Mouse (Mus musculus) myocyte (in vitro differentiated cells): ENCODE measurements around the gene Hist1h4i. TPM values are rescaled to one million over a fixed set of nuclear protein-coding genes. Genes with fewer than 3 reads are reported as not detected.

Experiments used
- H3K27me3 ChIP-seq: one replicate; pipeline ENCODE4 v1.6.1; 2011; ENCODE audit not compliant: control insufficient read depth, insufficient read depth, insufficient read length
- H3K36me3 ChIP-seq: one replicate; pipeline ENCODE4 v1.6.1; 2011; ENCODE audit not compliant: control insufficient read depth, insufficient read depth
- H3K4me2 ChIP-seq: one replicate; pipeline ENCODE4 v1.6.1; 2011; ENCODE audit warnings: low read depth, control low read depth
- H3K4me3 ChIP-seq: one replicate; pipeline ENCODE4 v1.5.1; 2011; ENCODE audit warnings: mild to moderate bottlenecking, control low read depth, moderate library complexity
- H3K79me2 ChIP-seq: one replicate; pipeline ENCODE4 v1.6.1; 2011; ENCODE audit not compliant: control insufficient read depth, insufficient read depth
- H3ac ChIP-seq: one replicate; pipeline ENCODE4 v1.6.1; 2011; ENCODE audit not compliant: control insufficient read depth, insufficient read length
- CEBPB ChIP-seq: IDR thresholded peaks from 2 replicates; pipeline ENCODE4 v1.6.1; 2011; ENCODE audit warnings: mild to moderate bottlenecking, moderate library complexity; ENCODE audit not compliant: poor library complexity, insufficient read depth, severe bottlenecking
- E2F4 ChIP-seq: IDR thresholded peaks from one replicate; pipeline ENCODE4 v1.6.1; 2011; ENCODE audit warnings: mild to moderate bottlenecking, control low read depth, moderate library complexity; ENCODE audit not compliant: insufficient read depth
- MAX ChIP-seq: IDR thresholded peaks from one replicate; pipeline ENCODE4 v1.6.1; 2011; ENCODE audit warnings: low read depth, mild to moderate bottlenecking, control low read depth
- MYOD1 ChIP-seq, 3 experiments: IDR thresholded peaks; one replicate each; pipeline ENCODE4 v1.6.1; 2011; ENCODE audit warnings: control low read depth in 2 of 3, low read depth in 2 of 3, mild to moderate bottlenecking in 2 of 3, moderate library complexity in 1 of 3; ENCODE audit not compliant: insufficient read length in 2 of 3, control insufficient read depth in 1 of 3
- MYOG ChIP-seq, 3 experiments: IDR thresholded peaks; one replicate each; pipeline ENCODE4 v1.6.1; 2011; ENCODE audit warnings: control low read depth in 2 of 3, low read depth in 2 of 3, mild to moderate bottlenecking in 2 of 3; ENCODE audit not compliant: insufficient read length in 2 of 3, control insufficient read depth in 1 of 3, insufficient read depth in 1 of 3
- POLR2A ChIP-seq: IDR thresholded peaks from one replicate; pipeline ENCODE4 v1.6.1; 2011; ENCODE audit warnings: low read depth, mild to moderate bottlenecking, control low read depth, moderate library complexity; ENCODE audit not compliant: insufficient read length
- POLR2AphosphoS2 ChIP-seq: IDR thresholded peaks from one replicate; pipeline ENCODE4 v1.6.1; 2011; ENCODE audit warnings: low read depth, control low read depth; ENCODE audit not compliant: insufficient read length
- REST ChIP-seq: IDR thresholded peaks from one replicate; pipeline ENCODE4 v1.6.1; 2011; ENCODE audit warnings: mild to moderate bottlenecking, control low read depth, moderate library complexity; ENCODE audit not compliant: insufficient read depth, insufficient read length
- SRF ChIP-seq: IDR thresholded peaks from one replicate; pipeline ENCODE4 v1.6.1; 2011; ENCODE audit warnings: low read depth; ENCODE audit not compliant: control insufficient read depth, insufficient read length
- TCF12 ChIP-seq: IDR thresholded peaks from one replicate; pipeline ENCODE4 v1.6.1; 2011; ENCODE audit warnings: mild to moderate bottlenecking, control low read depth; ENCODE audit not compliant: poor library complexity, insufficient read depth, severe bottlenecking
- TCF3 ChIP-seq: IDR thresholded peaks from one replicate; pipeline ENCODE4 v1.6.1; 2011; ENCODE audit warnings: low read depth, control low read depth; ENCODE audit not compliant: insufficient read length
- USF1 ChIP-seq: IDR thresholded peaks from one replicate; pipeline ENCODE4 v1.6.1; 2011; ENCODE audit warnings: low read depth, mild to moderate bottlenecking, control low read depth, moderate library complexity
- polyA plus RNA-seq: library from polyadenylated mRNA; unstranded; fragments of >200 nt; fragmentation: generic; extraction: Trizol; gene quantifications from one replicate; pipeline ENCODE4 v1.2.1, GENCODE M21; 2012; ENCODE audit warnings: missing spikeins

Hist1h4i gene
- polyA plus RNA-seq, 1 experiment, result 31.0 TPM

GRCm38 (mm10) chr13:21999147-21999546 lies 42.0 kb downstream of the Hist1h4i start:
- Histone ChIP-seq H3K27me3 (peaks cover 4% of the 10 kb centered on the region), H3K4me3 (no peak overlapping the region), H3K79me2 (no peaks in the 10 kb centered on the region), H3K4me2 (no peak overlapping the region), H3K36me3 (no peaks in the 10 kb centered on the region), H3ac (no peak overlapping the region)
- TF ChIP-seq TCF12, result no peak
- no peak for TF ChIP-seq USF1
- TF ChIP-seq TCF3, result no peak
- no peak for TF ChIP-seq MYOG (IDR thresholded peaks at IDR 0.05; ENCODE audit: control insufficient read depth in 1 of 3, insufficient read depth in 1 of 3, insufficient read length in 2 of 3, low read depth in 2 of 3)
- TF ChIP-seq MYOD1 (IDR thresholded peaks at IDR 0.05; ENCODE audit: control insufficient read depth in 1 of 3, insufficient read length in 2 of 3, low read depth in 2 of 3), result no peak

- Histone ChIP-seq H3K79me2 (no peaks in the 10 kb centered on the region), H3K4me2 (no peak overlapping the region), H3K4me3 (no peak overlapping the region), H3ac (no peak overlapping the region), H3K27me3 (peaks cover 4% of the 10 kb centered on the region), H3K36me3 (no peaks in the 10 kb centered on the region)
- no peak for TF ChIP-seq TCF12
- no peak for TF ChIP-seq USF1
- TF ChIP-seq MYOG (IDR thresholded peaks at IDR 0.05; ENCODE audit: control insufficient read depth in 1 of 3, insufficient read depth in 1 of 3, insufficient read length in 2 of 3, low read depth in 2 of 3), result no peak
- no peak for TF ChIP-seq POLR2A
- no peak for TF ChIP-seq E2F4
- no peak for TF ChIP-seq TCF3
- no peak for TF ChIP-seq CEBPB
- no peak for TF ChIP-seq MYOD1 (IDR thresholded peaks at IDR 0.05; ENCODE audit: control insufficient read depth in 1 of 3, insufficient read length in 2 of 3, low read depth in 2 of 3)
Measured at GRCm38 (mm10) chr13:21998412-21998811, 42.8 kb downstream of the Hist1h4i start.

GRCm38 (mm10) chr13:21997821-21998220 lies 43.3 kb downstream of the Hist1h4i start:
- TF ChIP-seq POLR2A (no peak), SRF (no peak), E2F4 (no peak), MAX (no peak), MYOG (IDR thresholded peaks at IDR 0.05; ENCODE audit: control insufficient read depth in 1 of 3, insufficient read depth in 1 of 3, insufficient read length in 2 of 3, low read depth in 2 of 3) (no peak), USF1 (no peak), POLR2AphosphoS2 (no peak), TCF3 (no peak), MYOD1 (IDR thresholded peaks at IDR 0.05; ENCODE audit: control insufficient read depth in 1 of 3, insufficient read length in 2 of 3, low read depth in 2 of 3) (no peak), REST (no peak), CEBPB (no peak), TCF12 (no peak)
- H3ac ChIP-seq, result no peak overlapping the region
- H3K79me2 ChIP-seq, result no peaks in the 10 kb centered on the region
- H3K27me3 ChIP-seq, result peaks cover 4% of the 10 kb centered on the region
- no peaks in the 10 kb centered on the region for H3K36me3 ChIP-seq
- peak overlapping the region; percentile 100 for H3K4me2 ChIP-seq
- H3K4me3 ChIP-seq, result peak overlapping the region; percentile 34

GRCm38 (mm10) chr13:21997201-21997820 lies 43.9 kb downstream of the Hist1h4i start:
- H3ac ChIP-seq, result no peak overlapping the region
- no peaks in the 10 kb centered on the region for H3K79me2 ChIP-seq
- no peaks in the 10 kb centered on the region for H3K36me3 ChIP-seq
- H3K27me3 ChIP-seq, result peaks cover 4% of the 10 kb centered on the region
- TF ChIP-seq REST, result no peak
- no peak for TF ChIP-seq POLR2A
- TF ChIP-seq TCF3, result no peak
- no peak for TF ChIP-seq E2F4
- TF ChIP-seq MYOD1 (IDR thresholded peaks at IDR 0.05; ENCODE audit: control insufficient read depth in 1 of 3, insufficient read length in 2 of 3, low read depth in 2 of 3), result no peak
- no peak for TF ChIP-seq TCF12
- no peak for TF ChIP-seq MYOG (IDR thresholded peaks at IDR 0.05; ENCODE audit: control insufficient read depth in 1 of 3, insufficient read depth in 1 of 3, insufficient read length in 2 of 3, low read depth in 2 of 3)
- no peak for TF ChIP-seq MAX
- no peak for TF ChIP-seq SRF
- TF ChIP-seq CEBPB, result no peak
- no peak for TF ChIP-seq POLR2AphosphoS2
- TF ChIP-seq USF1, result no peak
- H3K4me3 ChIP-seq, result peak overlapping the region; percentile 34
- peak overlapping the region; percentile 100 for H3K4me2 ChIP-seq

- Histone ChIP-seq H3K4me3 (peak overlapping the region; percentile 34), H3K4me2 (peak overlapping the region; percentile 100), H3K79me2 (no peaks in the 10 kb centered on the region), H3ac (no peak overlapping the region), H3K27me3 (peaks cover 4% of the 10 kb centered on the region), H3K36me3 (no peaks in the 10 kb centered on the region)
- TF ChIP-seq REST, result no peak
- no peak for TF ChIP-seq SRF
Measured at GRCm38 (mm10) chr13:21996840-21997185, 44.3 kb downstream of the Hist1h4i start.
